ENCODE assay signal across 12 mouse cellular contexts in genomic region chr10:75854096-75854495, GRCm38 (mm10). TPM values are rescaled to one million over a fixed set of nuclear protein-coding genes. Genes with fewer than 3 reads are reported as not detected.
DNase-seq lines count a peak whose midpoint lies in the region; ATAC-seq and TF ChIP-seq lines count a peak whose summit lies in the region.
"Had no signal": no experiment of that assay in that cellular context is flagged by ENCODE, and none has a peak within 500 bp of the region (broad histone marks: within the 10 kb centered on the region; RNA-seq: fewer than 3 reads in every experiment).

No protein-coding gene starts in this region.

- 0 out of 2 replicates have a peak, but pooled peaks have one; percentile 9 for ATAC-seq in forebrain, embryonic 14.5 days
- no peak for ATAC-seq in forebrain, embryonic 16.5 days
- ATAC-seq in liver, embryonic 12.5 days, result 0 out of 2 replicates have a peak, but pooled peaks have one; percentile 35
- 0 out of 2 replicates have a peak, but pooled peaks have one; percentile 6 for ATAC-seq in stomach, embryonic 15.5 days (ENCODE audit: insufficient read depth, low FRiP score, low read depth)
- no peak for ATAC-seq in stomach, postnatal 0 days (ENCODE audit: low FRiP score, low TSS enrichment)
- ATAC-seq in CD4-positive, CD25-positive, alpha-beta regulatory T cell, adult 4 months, result no peak

- no peak overlapping the region for H3K4me3 ChIP-seq in forebrain, embryonic 14.5 days (ENCODE audit: low read depth, low read length)
- H3K4me3 ChIP-seq in forebrain, embryonic 16.5 days (replicated peaks; ENCODE audit: low read length), result no peak overlapping the region
- H3K4me3 ChIP-seq in liver, embryonic 12.5 days, result no peak overlapping the region
- H3K4me3 ChIP-seq in stomach, embryonic 15.5 days (replicated peaks), result no peak overlapping the region
- H3K4me3 ChIP-seq in stomach, postnatal 0 days (ENCODE audit: low read depth, low read length), result no peak overlapping the region
- H3K4me3 ChIP-seq: limb, embryonic 13.5 days had no signal

- peaks cover 9% of the 10 kb centered on the region for H3K4me1 ChIP-seq in forebrain, embryonic 14.5 days (ENCODE audit: control insufficient read depth, insufficient read depth, low read length)
- H3K4me1 ChIP-seq in forebrain, embryonic 16.5 days (replicated peaks; ENCODE audit: control insufficient read depth, insufficient read depth, low read length), result peaks cover 14% of the 10 kb centered on the region
- peaks cover 30% of the 10 kb centered on the region for H3K4me1 ChIP-seq in liver, embryonic 12.5 days
- H3K4me1 ChIP-seq in stomach, embryonic 15.5 days, result peaks cover 15% of the 10 kb centered on the region
- no peaks in the 10 kb centered on the region for H3K4me1 ChIP-seq in stomach, postnatal 0 days (replicated peaks; ENCODE audit: control insufficient read depth, insufficient read depth)

- H3K27ac ChIP-seq in forebrain, embryonic 14.5 days (ENCODE audit: low read depth, low read length), result no peak overlapping the region; the same call in 1 of the 2 replicates
- H3K27ac ChIP-seq in forebrain, embryonic 16.5 days (ENCODE audit: low read length), result no peak overlapping the region
- no peak overlapping the region for H3K27ac ChIP-seq in liver, embryonic 12.5 days
- no peak overlapping the region for H3K27ac ChIP-seq in stomach, embryonic 15.5 days
- H3K27ac ChIP-seq in stomach, postnatal 0 days (replicated peaks), result no peak overlapping the region
- H3K27ac ChIP-seq: limb, embryonic 13.5 days had no signal

- no peak overlapping the region for H3K4me2 ChIP-seq in forebrain, embryonic 14.5 days (ENCODE audit: low read length)
- H3K4me2 ChIP-seq in forebrain, embryonic 16.5 days (ENCODE audit: low read length), result no peak overlapping the region
- no peak overlapping the region for H3K4me2 ChIP-seq in liver, embryonic 12.5 days
- no peak overlapping the region for H3K4me2 ChIP-seq in stomach, embryonic 15.5 days
- H3K4me2 ChIP-seq in stomach, postnatal 0 days (replicated peaks; ENCODE audit: low read depth), result no peak overlapping the region
- H3K4me2 ChIP-seq: limb, embryonic 13.5 days had no signal

- H3K36me3 ChIP-seq in forebrain, embryonic 14.5 days (ENCODE audit: control insufficient read depth, insufficient read depth, low read length), result peaks cover 16% of the 10 kb centered on the region
- 0 out of 2 replicates have a peak, but pooled peaks cover 2% of the 10 kb centered on the region for H3K36me3 ChIP-seq in forebrain, embryonic 16.5 days (ENCODE audit: control insufficient read depth, insufficient read depth)
- peaks cover 26% of the 10 kb centered on the region for H3K36me3 ChIP-seq in liver, embryonic 12.5 days
- H3K36me3 ChIP-seq in stomach, embryonic 15.5 days, result peaks cover 6% of the 10 kb centered on the region; the same call in 1 of the 2 replicates
- H3K36me3 ChIP-seq in stomach, postnatal 0 days (ENCODE audit: control insufficient read depth, insufficient read depth, low read length), result 0 out of 2 replicates have a peak, but pooled peaks cover 3% of the 10 kb centered on the region

- 51% methylated on average over 5 of the region's 5 CpGs for WGBS in forebrain, embryonic 14.5 days
- 47% methylated on average over 5 of the region's 5 CpGs for WGBS in forebrain, embryonic 16.5 days
- WGBS in liver, embryonic 12.5 days (ENCODE audit: insufficient replicate concordance), result 45% methylated on average over 5 of the region's 5 CpGs
- 48% methylated on average over 5 of the region's 5 CpGs for WGBS in stomach, embryonic 15.5 days
- WGBS in stomach, postnatal 0 days, result 43% methylated on average over 5 of the region's 5 CpGs

- no peak for DNase-seq in forebrain, embryonic 14.5 days (ENCODE audit: low spot score)
- no peak for DNase-seq in liver
- DNase-seq in stomach, postnatal 0 days (ENCODE audit: low spot score), result no peak

- TF ChIP-seq EP300 in stomach, postnatal 0 days (optimal IDR thresholded peaks at IDR 0.05), result no peak

- TF ChIP-seq CTCF in stomach, postnatal 0 days (IDR thresholded peaks at IDR 0.05; ENCODE audit: low read depth), result no peak

- no peaks in the 10 kb centered on the region for H3K9me3 ChIP-seq in forebrain, embryonic 14.5 days (replicated peaks; ENCODE audit: control insufficient read depth, low read length)
- H3K9me3 ChIP-seq in forebrain, embryonic 16.5 days (ENCODE audit: control insufficient read depth, low read length), result no peaks in the 10 kb centered on the region
- no peaks in the 10 kb centered on the region for H3K9me3 ChIP-seq in liver, embryonic 12.5 days (replicated peaks)
- H3K9me3 ChIP-seq in stomach, embryonic 15.5 days, result no peaks in the 10 kb centered on the region
- no peaks in the 10 kb centered on the region for H3K9me3 ChIP-seq in stomach, postnatal 0 days (ENCODE audit: control insufficient read depth, low read length)
- H3K9me3 ChIP-seq: limb, embryonic 13.5 days had no signal

- H3K9ac ChIP-seq in forebrain, embryonic 14.5 days (ENCODE audit: low read length), result no peak overlapping the region
- H3K9ac ChIP-seq in forebrain, embryonic 16.5 days (replicated peaks; ENCODE audit: low read depth, low read length), result no peak overlapping the region
- no peak overlapping the region for H3K9ac ChIP-seq in liver, embryonic 12.5 days
- H3K9ac ChIP-seq in stomach, embryonic 15.5 days, result no peak overlapping the region
- H3K9ac ChIP-seq in stomach, postnatal 0 days (ENCODE audit: low read length), result no peak overlapping the region
- H3K9ac ChIP-seq: limb, embryonic 13.5 days had no signal

- H3K27me3 ChIP-seq in forebrain, embryonic 14.5 days (replicated peaks; ENCODE audit: control insufficient read depth, insufficient read depth, low read length), result no peaks in the 10 kb centered on the region
- no peaks in the 10 kb centered on the region for H3K27me3 ChIP-seq in forebrain, embryonic 16.5 days (replicated peaks; ENCODE audit: control insufficient read depth, insufficient read depth, low read length)
- H3K27me3 ChIP-seq in liver, embryonic 12.5 days (replicated peaks), result peaks cover 24% of the 10 kb centered on the region; the same call in 1 of the 2 replicates
- no peaks in the 10 kb centered on the region for H3K27me3 ChIP-seq in stomach, embryonic 15.5 days (replicated peaks)
- H3K27me3 ChIP-seq in stomach, postnatal 0 days (ENCODE audit: control insufficient read depth, insufficient read depth, low read length), result no peaks in the 10 kb centered on the region
- H3K27me3 ChIP-seq: limb, embryonic 13.5 days had no signal

RNA-seq across cellular contexts. Expression of gene Mif, which starts 5.9 kb away (rescaled TPM):
- 1,715 and 2,306 TPM in 2 replicates for polyA plus RNA-seq in forebrain, embryonic 14.5 days (2014; fragmentation: Nextera tagmentation; extraction: Ambion mirVana)
- 1,679 and 1,753 TPM in 2 replicates for polyA plus RNA-seq in forebrain, embryonic 16.5 days (2015; fragmentation: Nextera tagmentation; extraction: Ambion mirVana)
- polyA plus RNA-seq in liver, embryonic 12.5 days (2016; fragmentation: Nextera tagmentation; extraction: Ambion mirVana), result 1,383 and 1,459 TPM in 2 replicates
- polyA plus RNA-seq in stomach, embryonic 15.5 days (2015; fragmentation: Nextera tagmentation; extraction: Ambion mirVana), result 1,866 and 1,981 TPM in 2 replicates
- polyA plus RNA-seq in stomach, postnatal 0 days (2015; fragmentation: Nextera tagmentation; extraction: Ambion mirVana), result 805 and 984 TPM in 2 replicates
- polyA plus RNA-seq in CD4-positive, CD25-positive, alpha-beta regulatory T cell, adult 4 months (2017; shearing (Covaris generic)), result 100 to 1,000 TPM; 486 to 555 TPM

RNA-seq across cellular contexts. Expression of gene Gstt2, which starts 16.9 kb away (rescaled TPM):
- polyA plus RNA-seq in forebrain, embryonic 14.5 days (2014; fragmentation: Nextera tagmentation; extraction: Ambion mirVana), result 4.1 and 6.0 TPM in 2 replicates
- 4.0 and 4.2 TPM in 2 replicates for polyA plus RNA-seq in forebrain, embryonic 16.5 days (2015; fragmentation: Nextera tagmentation; extraction: Ambion mirVana)
- 32.8 and 33.9 TPM in 2 replicates for polyA plus RNA-seq in liver, embryonic 12.5 days (2016; fragmentation: Nextera tagmentation; extraction: Ambion mirVana)
- 54.8 and 58.7 TPM in 2 replicates for polyA plus RNA-seq in stomach, embryonic 15.5 days (2015; fragmentation: Nextera tagmentation; extraction: Ambion mirVana)
- 77.4 and 81.0 TPM in 2 replicates for polyA plus RNA-seq in stomach, postnatal 0 days (2015; fragmentation: Nextera tagmentation; extraction: Ambion mirVana)
- 10 to 100 TPM; 47.5 to 54.8 TPM for polyA plus RNA-seq in CD4-positive, CD25-positive, alpha-beta regulatory T cell, adult 4 months (2017; shearing (Covaris generic))

RNA-seq across cellular contexts. Expression of gene Gstt4, which starts 31.8 kb away (rescaled TPM):
- not detected in 2 replicates for polyA plus RNA-seq in forebrain, embryonic 14.5 days (2014; fragmentation: Nextera tagmentation; extraction: Ambion mirVana)
- not detected in 2 replicates for polyA plus RNA-seq in forebrain, embryonic 16.5 days (2015; fragmentation: Nextera tagmentation; extraction: Ambion mirVana)
- polyA plus RNA-seq in liver, embryonic 12.5 days (2016; fragmentation: Nextera tagmentation; extraction: Ambion mirVana), result not detected in 2 replicates
- not detected in 2 replicates for polyA plus RNA-seq in stomach, embryonic 15.5 days (2015; fragmentation: Nextera tagmentation; extraction: Ambion mirVana)
- not detected in 2 replicates for polyA plus RNA-seq in stomach, postnatal 0 days (2015; fragmentation: Nextera tagmentation; extraction: Ambion mirVana)
- not detected for polyA plus RNA-seq in CD4-positive, CD25-positive, alpha-beta regulatory T cell, adult 4 months (2017; shearing (Covaris generic))
- polyA plus RNA-seq: C2C12; heart, postnatal 0 days; limb, embryonic 13.5 days; lung, adult 2 months; stomach, embryonic 16.5 days had no signal

RNA-seq across cellular contexts. Expression of gene Derl3, which starts 39.1 kb away (rescaled TPM):
- 1.6 and 1.7 TPM in 2 replicates for polyA plus RNA-seq in forebrain, embryonic 14.5 days (2014; fragmentation: Nextera tagmentation; extraction: Ambion mirVana)
- 2.0 and 3.3 TPM in 2 replicates for polyA plus RNA-seq in forebrain, embryonic 16.5 days (2015; fragmentation: Nextera tagmentation; extraction: Ambion mirVana)
- polyA plus RNA-seq in liver, embryonic 12.5 days (2016; fragmentation: Nextera tagmentation; extraction: Ambion mirVana), result 1.4 and 2.5 TPM in 2 replicates
- polyA plus RNA-seq in stomach, embryonic 15.5 days (2015; fragmentation: Nextera tagmentation; extraction: Ambion mirVana), result 6.6 and 8.8 TPM in 2 replicates
- 23.6 and 32.3 TPM in 2 replicates for polyA plus RNA-seq in stomach, postnatal 0 days (2015; fragmentation: Nextera tagmentation; extraction: Ambion mirVana)
- polyA plus RNA-seq in CD4-positive, CD25-positive, alpha-beta regulatory T cell, adult 4 months (2017; shearing (Covaris generic)), result 1 to 10 TPM; 1.0 to 2.8 TPM

RNA-seq across cellular contexts. Expression of gene Gstt1, which starts 55.7 kb away (rescaled TPM):
- 11.5 and 13.0 TPM in 2 replicates for polyA plus RNA-seq in forebrain, embryonic 14.5 days (2014; fragmentation: Nextera tagmentation; extraction: Ambion mirVana)
- polyA plus RNA-seq in forebrain, embryonic 16.5 days (2015; fragmentation: Nextera tagmentation; extraction: Ambion mirVana), result 10.5 and 15.2 TPM in 2 replicates
- 38.4 and 38.5 TPM in 2 replicates for polyA plus RNA-seq in liver, embryonic 12.5 days (2016; fragmentation: Nextera tagmentation; extraction: Ambion mirVana)
- 17.9 and 21.3 TPM in 2 replicates for polyA plus RNA-seq in stomach, embryonic 15.5 days (2015; fragmentation: Nextera tagmentation; extraction: Ambion mirVana)
- polyA plus RNA-seq in stomach, postnatal 0 days (2015; fragmentation: Nextera tagmentation; extraction: Ambion mirVana), result 16.1 and 19.7 TPM in 2 replicates
- polyA plus RNA-seq in CD4-positive, CD25-positive, alpha-beta regulatory T cell, adult 4 months (2017; shearing (Covaris generic)), result 1 to 10 TPM in 1 of 2 experiments, not detected in 1; 1.3 TPM

Comparison
In these comparisons a context has a peak if more than half of its experiments do, and no peak if none do; other contexts are left out.
1. ATAC-seq: peak in forebrain, embryonic 14.5 days (single experiment), liver, embryonic 12.5 days (single experiment) and stomach, embryonic 15.5 days (single experiment); none in forebrain, embryonic 16.5 days (single experiment), stomach, postnatal 0 days (single experiment) and CD4-positive, CD25-positive, alpha-beta regulatory T cell, adult 4 months (single experiment).